Mouse (Mus musculus): ENCODE measurements around the gene Gsn.

DNA sequence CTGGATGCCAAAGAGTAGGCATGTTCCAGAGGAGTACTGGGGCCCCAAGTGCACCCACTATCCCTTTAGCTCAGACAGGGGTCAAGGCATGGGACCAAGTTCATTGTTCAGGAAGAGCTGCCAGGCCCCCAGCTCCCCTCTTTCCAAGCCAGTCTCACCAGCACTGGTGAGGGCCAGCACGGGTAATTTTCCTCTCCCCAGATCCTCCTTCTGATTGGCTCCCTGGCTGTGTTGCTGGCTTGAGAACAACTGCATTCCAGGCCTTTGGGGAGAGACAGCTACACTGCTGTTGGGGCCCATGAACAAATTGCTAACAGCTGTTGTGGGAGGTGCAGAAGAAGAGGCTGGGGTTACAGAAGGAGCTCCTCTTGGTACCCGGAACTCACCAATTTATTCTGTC lies 17.4 kb downstream of the Gsn start:
- no peak for TF ChIP-seq CTCF (IDR thresholded peaks at IDR 0.05; ENCODE audit: low read depth, low read length)
- no peak for TF ChIP-seq POLR2A (IDR thresholded peaks at IDR 0.05; ENCODE audit: insufficient read depth, low read length)
- TF ChIP-seq EP300 (IDR thresholded peaks at IDR 0.05; ENCODE audit: insufficient read depth, low read depth, low read length), result no peak

Measured in ES-Bruce4 (cell line).